Mouse (Mus musculus) brown adipose tissue, adult 24 weeks (tissue): Measurements from ENCODE around the gene Drc1. TPM values are rescaled to one million over a fixed set of nuclear protein-coding genes. Genes with fewer than 3 reads are reported as not detected.

Experiments used
- H3K27ac ChIP-seq: fragments of 200-500 bp; replicated peaks from 2 replicates; pipeline ENCODE4 v1.5.1; 2012; ENCODE audit warnings: low read depth, mild to moderate bottlenecking, low read length
- H3K4me1 ChIP-seq: fragments of 200-500 bp; 2 replicates; pipeline ENCODE4 v1.6.1; 2012; ENCODE audit warnings: low read length, mixed read lengths; ENCODE audit not compliant: control insufficient read depth, insufficient read depth, insufficient read length
- H3K4me3 ChIP-seq: fragments of 200-500 bp; 2 replicates; pipeline ENCODE4 v1.5.1; 2012; ENCODE audit warnings: low read depth, mild to moderate bottlenecking, low read length, moderate library complexity; ENCODE audit not compliant: insufficient read depth
- polyA plus RNA-seq: library from polyadenylated mRNA; stranded (reverse); fragments of >200 nt; gene quantifications from 2 replicates; pipeline ENCODE4 v1.2.4, GENCODE M21; 2012; ENCODE audit not compliant: missing spikeins, insufficient read depth, insufficient read length

The Drc1 gene
- not detected in 2 replicates for polyA plus RNA-seq

- H3K4me1 ChIP-seq = no peaks in the 10 kb centered on the region
- H3K4me3 ChIP-seq = no peak within 1 kb of the TSS
- H3K27ac ChIP-seq = no peak within 1 kb of the TSS
Measured at GRCm38 (mm10) chr5:30281291-30281732, at the start of gene Drc1. Drc1 (plus strand) TSS chr5:30281388.

GRCm38 (mm10) chr5:30231891-30232270, 49.3 kb upstream of the Drc1 start:
- H3K4me3 ChIP-seq = peak overlapping the region; percentile 84
- no peak overlapping the region for H3K27ac ChIP-seq
- H3K4me1 ChIP-seq = 0 out of 2 replicates have a peak, but pooled peaks cover 4% of the 10 kb centered on the region

GRCm38 (mm10) chr5:30232271-30232971, 48.8 kb upstream of the Drc1 start, which contains the start of gene Selenoi:
Selenoi (plus strand) TSS chr5:30232581.
- Histone ChIP-seq H3K4me1 (0 out of 2 replicates have a peak, but pooled peaks cover 4% of the 10 kb centered on the region), H3K4me3 (peak within 1 kb of the TSS; percentile 84), H3K27ac (peak within 1 kb of the TSS; percentile 15; the same call in 1 of the 2 replicates)

GRCm38 (mm10) chr5:30233042-30233441, 48.1 kb upstream of the Drc1 start:
- Histone ChIP-seq H3K27ac (no peak overlapping the region), H3K4me3 (peak overlapping the region; percentile 82), H3K4me1 (0 out of 2 replicates have a peak, but pooled peaks cover 4% of the 10 kb centered on the region)

- Histone ChIP-seq H3K27ac (no peak overlapping the region), H3K4me3 (0 out of 2 replicates have a peak overlapping the region, but pooled peaks have one; percentile 8), H3K4me1 (0 out of 2 replicates have a peak, but pooled peaks cover 4% of the 10 kb centered on the region)
Measured at GRCm38 (mm10) chr5:30233979-30234378, 47.2 kb upstream of the Drc1 start.

GRCm38 (mm10) chr5:30235641-30236126, 45.5 kb upstream of the Drc1 start:
- 0 out of 2 replicates have a peak, but pooled peaks cover 4% of the 10 kb centered on the region for H3K4me1 ChIP-seq

GRCm38 (mm10) chr5:30238533-30238932, 42.7 kb upstream of the Drc1 start:
- no peak overlapping the region for H3K4me3 ChIP-seq
- H3K4me1 ChIP-seq = peaks cover 9% of the 10 kb centered on the region; the same call in 1 of the 2 replicates
- H3K27ac ChIP-seq = no peak overlapping the region

More at GRCm38 (mm10) chr5:30235641-30236126, 45.5 kb upstream of the Drc1 start:
- H3K4me3 ChIP-seq = no peak overlapping the region
- no peak overlapping the region for H3K27ac ChIP-seq

GRCm38 (mm10) chr5:30240552-30240951, 40.6 kb upstream of the Drc1 start:
- peaks cover 4% of the 10 kb centered on the region; the same call in 1 of the 2 replicates for H3K4me1 ChIP-seq
- no peak overlapping the region for H3K27ac ChIP-seq
- H3K4me3 ChIP-seq = no peak overlapping the region

GRCm38 (mm10) chr5:30242410-30242809, 38.8 kb upstream of the Drc1 start:
- no peak overlapping the region for H3K27ac ChIP-seq
- no peak overlapping the region for H3K4me3 ChIP-seq
- H3K4me1 ChIP-seq = peaks cover 4% of the 10 kb centered on the region; the same call in 1 of the 2 replicates

GRCm38 (mm10) chr5:30243741-30244140, 37.4 kb upstream of the Drc1 start:
- no peak overlapping the region for H3K27ac ChIP-seq
- peaks cover 4% of the 10 kb centered on the region; the same call in 1 of the 2 replicates for H3K4me1 ChIP-seq
- no peak overlapping the region for H3K4me3 ChIP-seq

GRCm38 (mm10) chr5:30245861-30246416, 35.2 kb upstream of the Drc1 start:
- Histone ChIP-seq H3K4me3 (no peak overlapping the region), H3K27ac (no peak overlapping the region), H3K4me1 (peaks cover 4% of the 10 kb centered on the region; the same call in 1 of the 2 replicates)

- no peak overlapping the region for H3K4me3 ChIP-seq
- H3K4me1 ChIP-seq = no peaks in the 10 kb centered on the region
- H3K27ac ChIP-seq = no peak overlapping the region
Measured at GRCm38 (mm10) chr5:30247666-30248065, 33.5 kb upstream of the Drc1 start.

- no peak overlapping the region for H3K27ac ChIP-seq
- H3K4me1 ChIP-seq = peaks cover 4% of the 10 kb centered on the region; the same call in 1 of the 2 replicates
- no peak overlapping the region for H3K4me3 ChIP-seq
Measured at GRCm38 (mm10) chr5:30255567-30256354, 25.4 kb upstream of the Drc1 start.

- Histone ChIP-seq H3K4me1 (no peaks in the 10 kb centered on the region), H3K27ac (no peak overlapping the region), H3K4me3 (no peak overlapping the region)
Measured at GRCm38 (mm10) chr5:30258776-30259175, 22.4 kb upstream of the Drc1 start.
